Mouse (Mus musculus) thymus, postnatal 0 days (tissue): ENCODE measurements around the gene Gm21915. TPM values are rescaled to one million over a fixed set of nuclear protein-coding genes. Genes with fewer than 3 reads are reported as not detected.

Experiments used
- DNase-seq: peaks from one replicate; pipeline ENCODE4 v3.0.0-alpha.2; 2015; ENCODE audit warnings: low spot score
- polyA plus RNA-seq: library from polyadenylated mRNA; unstranded; fragments of >200 nt; fragmentation: Nextera tagmentation; extraction: Ambion mirVana; gene quantifications from 2 replicates; pipeline ENCODE4 v1.2.1, GENCODE M21; 2015

Gm21915 gene
- polyA plus RNA-seq, 1 experiment from 2014 or later, result not detected

DNA sequence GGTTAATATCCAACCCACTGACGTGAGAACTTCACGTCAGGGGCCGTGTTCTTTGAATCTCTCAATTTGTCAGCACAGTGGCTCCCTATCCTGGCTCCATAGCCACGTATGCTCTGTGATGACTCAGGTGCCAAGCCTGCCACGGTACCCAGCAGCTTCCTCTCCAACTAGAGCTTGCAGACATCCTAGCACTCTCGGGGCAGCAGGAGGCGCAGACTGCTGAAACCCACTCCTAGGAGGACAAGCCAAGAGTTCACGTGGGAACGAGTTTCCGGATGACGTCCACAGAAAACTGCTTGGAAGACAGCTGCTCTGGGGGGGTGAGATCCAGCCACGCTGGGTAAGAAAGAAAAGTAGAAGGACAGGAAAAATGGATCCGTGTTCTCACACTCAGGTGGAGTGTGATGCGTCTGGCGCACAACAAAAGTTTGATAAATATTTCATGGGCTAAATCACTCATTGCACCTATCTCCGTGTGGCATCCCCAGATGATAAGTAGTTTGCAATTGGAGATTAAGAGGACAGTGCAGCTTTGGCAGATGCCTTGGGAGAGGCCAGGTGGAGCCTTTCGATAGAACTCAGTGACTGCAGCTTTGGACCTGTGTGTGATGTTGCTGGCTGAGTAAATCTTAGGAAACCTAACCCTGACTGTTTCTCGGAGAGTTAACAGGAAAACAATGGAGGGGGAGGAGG, 46.9 kb downstream of the Gm21915 start:
- DNase-seq, result no peak

DNA sequence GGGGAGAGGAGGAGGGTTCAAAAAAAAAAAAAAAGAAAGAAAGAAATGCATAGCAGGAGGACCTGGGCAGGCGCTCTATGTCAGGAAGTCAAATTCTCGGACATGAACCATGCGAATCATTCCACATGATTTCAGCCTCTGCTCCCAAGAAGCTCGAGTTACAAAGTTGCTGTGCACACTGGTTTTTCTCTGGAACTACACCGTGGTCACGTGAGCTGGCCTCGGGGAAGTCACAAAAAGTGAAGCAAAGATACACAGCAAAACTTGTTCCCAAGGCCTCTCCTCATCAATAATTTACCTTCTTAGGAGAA, 47.4 kb downstream of the Gm21915 start:
- DNase-seq, result no peak

Other genes with a start within 250 kb of the Gm21915 start
- gene Gramd1b, start 139.2 kb upstream of the Gm21915 start, polyA plus RNA-seq, result 4.3 and 6.1 TPM in 2 replicates
- 0.74 and 0.75 TPM in 2 replicates for gene Clmp, start 15.3 kb downstream of the Gm21915 start, polyA plus RNA-seq
- 1,839 and 2,551 TPM in 2 replicates for gene Hspa8, start 130.4 kb downstream of the Gm21915 start, polyA plus RNA-seq
- not detected in 2 replicates for gene Bsx, start 203.5 kb downstream of the Gm21915 start, polyA plus RNA-seq